Mouse (Mus musculus): ENCODE results near the gene Lrba.

The Lrba gene

GRCm38 (mm10) chr3:86745769-86746512, 521.5 kb downstream of the Lrba start:
- in situ Hi-C loops (cut with MboI; ENCODE audit: low sequenced_read_pairs): no loop called here

GRCm38 (mm10) chr3:86750652-86751051, 526.2 kb downstream of the Lrba start:
- in situ Hi-C loops (cut with MboI; ENCODE audit: low sequenced_read_pairs): loop anchor here (25.0 kb wide), 1 partner anchor 438 kb away; no protein-coding TSS in a partner anchor

DNA sequence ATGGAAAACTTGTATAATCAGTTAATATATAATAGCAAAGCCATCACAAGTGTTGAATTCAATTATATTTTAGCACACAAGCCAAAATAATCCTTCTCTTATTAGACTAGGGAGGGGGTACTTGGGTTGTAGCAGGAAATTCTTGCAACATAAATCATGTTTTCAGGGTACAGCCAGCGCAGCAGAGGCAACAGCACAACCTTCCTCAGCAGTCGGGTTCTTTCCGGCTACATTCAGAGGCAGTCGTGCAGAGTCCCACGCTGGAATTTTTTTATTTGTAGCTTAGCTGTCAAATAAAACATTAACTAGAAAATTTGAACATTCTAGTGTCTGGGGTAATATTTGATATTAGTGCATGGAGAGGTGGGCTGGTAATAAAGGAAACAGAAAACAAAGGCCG, 529.7 kb downstream of the Lrba start:
- in situ Hi-C loops (cut with MboI; ENCODE audit: low sequenced_read_pairs): loop anchor here (25.0 kb wide), 1 partner anchor 442 kb away; no protein-coding TSS in a partner anchor

DNA sequence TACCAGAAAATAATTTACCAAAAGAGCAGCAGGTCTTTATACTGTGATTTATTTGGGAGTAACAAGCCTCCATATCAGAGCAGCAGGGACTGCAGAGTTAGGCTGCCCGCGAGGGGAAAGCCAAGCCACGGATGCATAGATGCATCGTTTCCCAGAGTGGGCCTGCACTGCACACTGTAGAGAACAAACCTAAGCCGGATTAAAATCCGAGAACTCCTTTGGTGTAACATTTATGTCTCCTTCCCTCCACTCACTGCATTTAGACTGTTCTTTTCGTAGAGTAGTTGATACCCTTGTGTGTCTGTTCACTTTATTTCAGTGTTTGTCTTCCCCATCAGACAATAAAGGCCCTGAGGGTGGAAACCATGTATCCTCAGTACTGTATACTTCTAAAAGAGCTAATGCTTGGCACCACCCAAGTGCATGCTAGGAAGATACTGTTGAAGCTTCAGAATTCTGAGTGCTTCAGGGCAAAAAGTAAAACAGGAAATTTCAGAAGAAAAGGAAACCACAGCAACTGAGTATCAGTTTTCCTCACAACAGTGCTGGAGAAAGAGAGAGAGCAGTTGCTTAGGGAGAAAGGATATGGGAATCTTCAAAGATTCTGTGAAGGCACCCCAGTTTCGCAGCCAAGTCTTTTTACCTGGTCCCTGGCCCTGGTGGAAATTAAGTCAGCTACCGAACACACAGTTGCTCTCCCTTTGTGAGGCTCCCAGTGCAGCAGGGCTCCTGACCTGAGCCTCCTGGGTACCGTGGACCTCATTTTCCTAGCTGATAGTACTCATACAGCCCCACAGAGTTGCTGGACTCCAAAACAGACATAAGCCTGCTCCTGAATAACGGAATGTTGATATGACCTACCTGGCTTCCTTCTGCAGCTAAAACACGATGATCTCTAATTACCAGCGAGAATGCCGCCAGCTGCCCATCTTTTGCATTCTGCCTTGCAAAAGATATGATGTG, 530.4 kb downstream of the Lrba start:
- in situ Hi-C loops (cut with MboI; ENCODE audit: low sequenced_read_pairs): loop anchor here (25.0 kb wide), 1 partner anchor 443 kb away; no protein-coding TSS in a partner anchor

DNA sequence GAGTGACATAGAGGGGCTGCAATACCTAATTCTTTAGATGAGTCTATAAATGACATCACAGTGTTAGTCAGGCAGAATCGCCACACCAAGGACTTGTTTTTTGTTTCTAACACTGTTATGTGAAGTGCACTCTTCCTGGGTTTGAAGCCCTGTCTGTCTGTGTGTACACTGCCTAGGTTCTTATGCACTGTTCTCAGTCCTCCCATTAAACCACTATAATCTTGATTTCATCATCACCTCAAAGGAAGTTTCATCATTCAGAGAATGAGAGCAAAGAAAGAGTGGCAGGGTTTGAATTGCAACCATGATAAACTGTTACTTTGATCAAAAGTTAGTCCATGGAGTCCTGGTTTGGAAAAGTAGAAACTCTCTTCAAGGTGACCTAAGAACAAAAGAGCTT, 532.1 kb downstream of the Lrba start:
- in situ Hi-C loops (cut with MboI; ENCODE audit: low sequenced_read_pairs): loop anchor here (25.0 kb wide), 1 partner anchor 444 kb away; no protein-coding TSS in a partner anchor

GRCm38 (mm10) chr3:86758727-86759126, 534.2 kb downstream of the Lrba start:
- in situ Hi-C loops (cut with MboI; ENCODE audit: low sequenced_read_pairs): loop anchor here (25.0 kb wide), 1 partner anchor 446 kb away; no protein-coding TSS in a partner anchor

DNA sequence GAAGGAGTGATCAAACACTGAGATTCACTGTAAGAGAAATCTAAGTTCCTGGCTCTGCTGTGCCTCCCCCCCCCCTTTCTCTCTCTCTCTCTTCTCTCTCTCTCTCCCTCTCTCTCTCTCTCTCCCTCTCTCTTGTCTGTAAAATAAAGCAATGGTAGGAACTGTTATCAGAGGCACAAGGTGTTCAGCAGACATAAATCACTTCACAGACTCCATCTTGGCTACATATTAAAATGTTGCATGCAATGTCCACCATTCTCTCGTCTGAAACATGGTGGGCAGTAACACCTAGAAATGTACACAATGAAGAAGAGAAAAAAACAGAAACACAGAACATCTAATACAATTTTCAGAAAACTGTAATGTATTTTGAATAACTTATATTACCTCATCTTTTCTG, 534.9 kb downstream of the Lrba start:
- in situ Hi-C loops (cut with MboI; ENCODE audit: low sequenced_read_pairs): loop anchor here (25.0 kb wide), 1 partner anchor 447 kb away; no protein-coding TSS in a partner anchor

GRCm38 (mm10) chr3:86759834-86760233, 535.4 kb downstream of the Lrba start:
- in situ Hi-C loops (cut with MboI; ENCODE audit: low sequenced_read_pairs): loop anchor here (25.0 kb wide), 1 partner anchor 448 kb away; no protein-coding TSS in a partner anchor

DNA sequence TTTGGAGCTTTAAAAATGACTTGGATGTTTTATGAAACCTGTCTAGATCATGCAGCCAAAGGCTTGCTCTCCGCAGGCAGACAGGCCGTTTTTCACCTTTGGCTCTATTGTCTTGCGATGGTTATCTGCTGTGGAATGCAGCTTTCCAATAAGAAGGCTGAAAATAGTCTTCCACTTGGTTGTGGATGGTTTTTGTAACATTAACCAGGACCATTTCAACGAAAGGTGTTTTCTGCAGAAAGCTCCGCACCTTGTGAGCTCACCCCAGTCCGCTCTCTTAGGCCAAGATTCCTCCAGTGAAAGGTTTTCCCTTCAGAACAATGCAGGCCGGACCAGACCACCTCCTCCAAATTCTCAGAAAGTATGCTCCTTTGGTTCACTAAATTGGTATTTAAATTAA, 536.0 kb downstream of the Lrba start:
- in situ Hi-C loops (cut with MboI; ENCODE audit: low sequenced_read_pairs): loop anchor here (25.0 kb wide), 1 partner anchor 448 kb away; no protein-coding TSS in a partner anchor

DNA sequence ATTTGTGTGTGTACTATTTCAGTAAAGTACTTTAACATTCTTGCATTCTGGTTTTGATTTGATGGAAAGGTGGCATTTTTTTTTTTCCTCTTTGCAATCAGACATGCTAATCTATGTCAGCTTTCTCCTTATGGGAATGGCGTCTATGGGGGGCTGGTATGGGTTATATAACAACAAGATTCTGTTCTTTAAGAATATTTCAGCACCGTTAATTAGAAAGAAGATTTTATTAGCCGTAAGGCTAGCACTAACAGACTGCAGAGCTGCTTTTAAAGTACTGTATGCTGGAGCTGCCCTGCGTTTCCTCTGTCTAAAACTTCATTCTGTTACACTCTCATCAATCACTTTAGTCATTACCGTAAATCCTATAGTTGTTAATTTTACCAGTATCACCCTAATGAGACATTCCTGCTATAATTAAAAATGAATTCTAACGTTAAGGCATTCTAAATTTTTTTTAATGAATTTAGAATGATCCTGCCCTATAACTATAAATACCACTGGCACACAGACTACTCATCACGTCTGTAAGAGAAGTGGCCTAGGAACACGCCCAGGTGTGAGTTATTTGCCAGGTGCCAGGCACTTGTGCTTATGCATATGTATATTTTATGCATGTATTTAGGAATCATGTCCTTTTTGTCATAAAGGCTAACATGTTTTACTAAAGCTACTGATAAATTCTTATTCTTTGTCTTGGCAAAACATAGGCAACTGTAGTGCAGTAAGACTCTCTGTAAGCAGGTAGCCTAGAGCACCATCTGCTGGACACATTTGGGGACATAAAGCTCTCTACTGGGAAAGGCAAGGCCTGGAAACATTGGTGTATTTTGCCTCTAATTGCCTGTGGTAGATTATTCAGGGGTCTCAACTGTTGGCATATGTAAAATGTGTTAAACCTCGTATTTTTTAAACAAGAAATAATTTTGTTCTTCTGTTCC, 536.9 kb downstream of the Lrba start:
- in situ Hi-C loops (cut with MboI; ENCODE audit: low sequenced_read_pairs): loop anchor here (25.0 kb wide), 1 partner anchor 449 kb away; no protein-coding TSS in a partner anchor

- in situ Hi-C loops (cut with MboI; ENCODE audit: low sequenced_read_pairs): loop anchor here (25.0 kb wide), 1 partner anchor 450 kb away; no protein-coding TSS in a partner anchor
Observed at GRCm38 (mm10) chr3:86762036-86762415, 537.5 kb downstream of the Lrba start.

DNA sequence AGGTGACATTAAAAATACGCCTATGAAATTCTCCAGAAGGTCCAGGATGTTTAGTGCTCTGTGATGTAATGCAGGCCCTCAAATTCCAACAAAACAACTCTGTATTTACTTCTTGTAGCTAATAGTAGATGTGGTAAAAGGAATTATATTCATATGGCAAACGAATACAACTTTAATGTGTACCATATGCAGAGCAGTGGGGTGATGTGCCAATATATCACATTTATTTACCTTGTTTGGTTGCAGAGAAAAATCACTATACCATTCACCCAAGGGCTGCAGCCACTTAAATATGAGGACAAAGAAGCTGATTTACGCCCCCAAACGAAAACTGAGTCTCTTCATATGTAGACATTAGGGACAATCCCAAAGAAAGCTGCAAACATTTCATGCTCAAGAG, 538.0 kb downstream of the Lrba start:
- in situ Hi-C loops (cut with MboI; ENCODE audit: low sequenced_read_pairs): loop anchor here (25.0 kb wide), 1 partner anchor 450 kb away; no protein-coding TSS in a partner anchor

DNA sequence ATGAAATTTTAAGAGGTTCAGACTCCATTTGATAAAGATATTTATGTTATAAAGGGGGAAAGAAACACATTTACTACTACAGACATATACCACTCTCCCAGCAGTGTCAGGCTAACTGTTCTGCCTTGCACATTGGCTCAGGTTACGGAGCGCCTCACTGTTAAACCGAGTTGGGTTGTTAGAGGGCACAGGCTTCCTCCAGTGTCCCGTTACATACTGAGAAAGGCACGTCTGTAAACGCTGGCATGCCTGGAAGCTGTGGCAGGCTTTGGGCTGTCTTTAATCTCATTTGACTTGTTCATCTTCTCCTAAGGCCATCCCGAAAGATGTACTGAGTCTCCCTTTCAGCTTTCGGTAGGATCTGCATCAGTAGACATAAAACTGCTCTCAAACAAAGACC, 544.1 kb downstream of the Lrba start:
- in situ Hi-C loops (cut with MboI; ENCODE audit: low sequenced_read_pairs): loop anchor here (25.0 kb wide), 1 partner anchor 456 kb away; no protein-coding TSS in a partner anchor

- in situ Hi-C loops (cut with MboI; ENCODE audit: low sequenced_read_pairs): loop anchor here (25.0 kb wide), 1 partner anchor 457 kb away; no protein-coding TSS in a partner anchor
Observed at GRCm38 (mm10) chr3:86768969-86769368, 544.5 kb downstream of the Lrba start.

DNA sequence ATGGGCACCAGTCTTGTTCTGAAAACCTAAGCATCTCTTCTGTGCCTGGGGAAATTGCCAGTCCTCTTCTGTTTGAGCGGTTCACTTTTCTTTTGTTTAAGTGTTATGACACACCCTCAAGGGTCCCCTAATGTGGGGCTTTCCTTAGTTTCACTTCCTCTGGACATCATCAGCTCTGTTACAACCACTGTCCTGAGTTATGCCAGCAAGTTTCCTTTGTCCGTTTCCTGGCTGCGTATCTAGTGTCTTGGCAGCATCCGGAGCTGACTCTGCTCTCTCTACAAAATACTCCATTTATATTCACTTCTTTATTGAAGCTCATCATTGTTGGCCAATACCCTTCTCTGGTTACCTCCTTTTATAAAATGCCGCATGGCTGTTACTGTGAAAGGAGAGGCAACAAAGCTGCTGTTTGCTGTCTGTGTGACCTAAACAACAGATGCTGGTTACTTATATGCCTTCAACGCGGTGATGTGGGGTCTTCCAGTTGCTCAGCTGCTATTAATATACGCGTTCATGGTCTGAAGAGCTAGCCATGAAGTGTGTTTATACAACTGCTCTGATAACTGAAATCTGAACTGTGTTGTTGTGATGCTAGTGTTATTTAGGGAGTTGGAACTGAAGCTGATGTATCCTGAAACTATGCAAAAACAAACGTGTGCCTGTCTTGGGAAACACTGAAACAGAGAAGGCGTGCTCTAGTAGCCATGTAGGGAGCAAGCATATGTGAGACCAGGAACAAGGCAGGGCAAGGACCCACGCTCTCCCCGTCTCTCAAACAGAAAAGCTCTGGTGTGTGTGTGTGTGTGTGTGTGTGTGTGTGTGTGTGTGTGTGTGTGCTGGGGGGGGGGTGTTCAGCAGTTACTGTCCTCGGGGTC, 550.3 kb downstream of the Lrba start:
- in situ Hi-C loops (cut with MboI; ENCODE audit: low sequenced_read_pairs): loop anchor here (25.0 kb wide), 1 partner anchor 463 kb away; no protein-coding TSS in a partner anchor

DNA sequence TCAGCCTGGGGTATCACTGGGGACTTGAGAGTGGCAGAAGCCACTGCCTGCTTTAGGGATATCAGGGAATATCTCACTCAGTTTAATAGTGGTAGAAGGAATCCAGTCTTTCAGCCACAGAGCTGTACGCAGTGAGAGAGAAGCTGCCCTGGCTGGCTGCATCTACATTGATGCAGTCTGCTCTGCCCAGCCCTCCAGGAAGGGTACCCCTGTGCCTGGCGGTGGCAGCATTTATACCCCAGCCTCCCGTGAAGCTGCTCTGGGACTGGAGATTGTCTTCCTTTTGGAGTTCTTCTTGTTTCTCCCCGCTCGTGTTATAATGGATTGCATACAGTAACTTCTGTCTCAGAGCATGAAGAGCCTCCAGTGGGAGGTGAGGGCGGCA, 551.0 kb downstream of the Lrba start:
- in situ Hi-C loops (cut with MboI; ENCODE audit: low sequenced_read_pairs): no loop called here

- in situ Hi-C loops (cut with MboI; ENCODE audit: low sequenced_read_pairs): no loop called here
Observed at GRCm38 (mm10) chr3:86779704-86780103, 555.2 kb downstream of the Lrba start.

- in situ Hi-C loops (cut with MboI; ENCODE audit: low sequenced_read_pairs): no loop called here
Observed at GRCm38 (mm10) chr3:86784051-86784450, 559.6 kb downstream of the Lrba start.

DNA sequence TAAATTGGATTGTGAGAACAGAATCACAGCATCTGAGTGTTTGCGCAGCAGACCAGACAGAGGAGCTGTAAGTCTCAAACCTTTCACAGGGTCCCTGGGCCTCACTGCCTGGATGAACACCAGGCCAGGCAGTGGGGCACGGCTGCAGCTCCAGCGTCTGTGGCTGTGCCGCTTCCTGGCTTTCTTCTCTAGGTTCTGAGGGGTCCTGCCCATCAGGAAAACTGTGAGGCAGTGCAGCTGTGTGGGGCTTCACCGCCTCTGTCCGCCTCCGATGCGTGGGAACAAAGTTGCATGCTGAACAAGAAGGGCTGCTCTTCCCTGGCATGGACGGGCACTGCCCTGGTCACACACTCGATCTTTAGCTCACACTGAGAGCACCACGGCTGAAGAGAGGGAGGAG, 560.5 kb downstream of the Lrba start:
- in situ Hi-C loops (cut with MboI; ENCODE audit: low sequenced_read_pairs): no loop called here
